Mouse (Mus musculus) monocyte, adult 5-6 weeks (primary cell): Measurements from ENCODE around the gene Dnph1. TPM values are rescaled to one million over a fixed set of nuclear protein-coding genes. Genes with fewer than 3 reads are reported as not detected.
A peak's percentile ranks its signal among the peaks of the same experiment; 100 is the strongest.
"Not testable (repeated sequence)": the region's sequence is repeated elsewhere in the genome, so short reads cannot be mapped to it uniquely, and the experiment has no call there.

Experiments used
- ATAC-seq: fragments of 153-309, 156-312 bp; replicated peaks from 2 replicates; pipeline ENCODE4 v1.8.0; 2017; ENCODE audit warnings: mild to moderate bottlenecking; ENCODE audit not compliant: low TSS enrichment, insufficient number of reproducible peaks, severe bottlenecking, poor library complexity, low FRiP score
- total RNA-seq: library from RNA; stranded (forward); fragments of 200-1000, 200-491, 200-594 nt; gene quantifications from 3 replicates; pipeline ENCODE4 v1.2.3, GENCODE M21; 2017

Dnph1 gene
- total RNA-seq, 1 experiment from 2014 or later = not detected

DNA sequence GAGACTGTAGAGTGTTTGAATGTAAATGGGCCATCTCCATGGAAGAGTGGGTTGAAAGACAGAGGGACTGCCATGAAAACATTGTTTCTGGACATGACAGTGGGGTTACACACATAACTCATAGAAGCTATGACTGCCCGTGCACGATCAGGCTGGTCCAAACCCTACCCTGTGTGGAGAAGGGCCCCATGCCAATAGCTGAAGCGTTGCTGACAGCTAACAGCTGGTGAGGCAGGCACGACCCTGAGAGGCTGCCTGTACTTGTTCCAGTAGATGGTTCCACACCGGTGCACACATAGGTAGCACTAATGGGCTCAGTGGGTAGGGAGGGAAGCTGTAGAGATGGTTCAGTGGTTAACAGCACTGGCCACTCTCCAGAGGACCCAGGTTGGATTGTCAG is 1.0 kb upstream of the Dnph1 start:
- no peak; the same call in 1 of the 2 replicates for ATAC-seq

DNA sequence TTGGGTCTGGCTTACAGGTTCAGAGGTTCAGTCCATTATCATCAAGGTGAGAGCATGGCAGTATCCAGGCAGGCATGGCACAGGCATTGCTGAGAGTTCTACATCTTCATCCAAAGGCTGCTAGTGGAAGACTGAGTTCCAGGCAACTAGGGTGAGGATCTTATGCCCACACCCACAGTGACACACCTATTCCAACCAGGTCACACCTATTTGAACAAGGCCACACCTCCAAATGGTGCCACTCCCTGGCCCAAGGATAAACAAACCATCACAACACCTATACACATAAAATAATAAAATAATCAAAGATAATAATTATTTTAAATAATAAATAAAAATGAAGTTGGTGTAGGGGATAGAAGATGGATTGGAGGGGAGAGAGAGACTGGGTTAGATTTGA is 430 bp upstream of the Dnph1 start:
- not testable (repeated sequence) for ATAC-seq

DNA sequence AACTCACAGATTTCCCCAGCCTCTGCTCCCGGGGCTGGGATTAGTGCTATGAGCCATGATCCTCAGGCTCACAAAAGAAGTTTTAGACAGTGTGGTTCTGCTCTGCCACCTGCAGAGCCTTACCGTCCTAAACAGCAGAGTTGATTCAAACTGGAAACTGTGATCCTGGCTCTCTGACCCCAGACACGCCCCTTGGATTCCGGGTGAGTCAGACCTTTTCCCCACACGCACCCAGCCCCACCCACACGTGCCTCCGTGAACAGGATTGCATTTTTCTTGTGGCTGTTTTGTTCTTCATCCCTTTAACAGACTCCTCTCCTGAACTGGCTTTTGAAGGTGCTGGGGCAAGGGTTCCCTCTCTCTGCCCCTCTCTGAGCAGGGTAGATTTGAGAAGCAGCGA is 1.4 kb downstream of the Dnph1 start:
- no peak for ATAC-seq

DNA sequence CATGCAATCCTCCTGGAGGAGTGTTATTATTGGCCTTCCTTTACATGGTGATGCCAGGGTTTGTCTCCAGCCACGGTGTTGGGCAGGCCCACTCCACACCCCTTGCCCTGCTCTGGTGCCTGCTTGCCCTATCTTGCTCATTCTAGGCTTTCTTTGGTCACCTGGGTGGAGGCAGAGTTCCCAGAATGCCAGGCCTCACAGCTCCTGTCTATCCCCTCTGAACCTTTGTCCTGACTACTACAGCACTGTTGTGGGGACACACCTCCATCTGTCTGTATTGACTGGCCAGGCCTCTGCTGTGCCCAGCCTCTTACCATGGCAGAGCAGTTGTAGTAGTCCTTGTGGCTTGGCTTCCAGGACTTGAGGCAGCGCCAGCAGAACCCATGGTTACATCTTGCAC is 6.3 kb downstream of the Dnph1 start:
- ATAC-seq = no peak

DNA sequence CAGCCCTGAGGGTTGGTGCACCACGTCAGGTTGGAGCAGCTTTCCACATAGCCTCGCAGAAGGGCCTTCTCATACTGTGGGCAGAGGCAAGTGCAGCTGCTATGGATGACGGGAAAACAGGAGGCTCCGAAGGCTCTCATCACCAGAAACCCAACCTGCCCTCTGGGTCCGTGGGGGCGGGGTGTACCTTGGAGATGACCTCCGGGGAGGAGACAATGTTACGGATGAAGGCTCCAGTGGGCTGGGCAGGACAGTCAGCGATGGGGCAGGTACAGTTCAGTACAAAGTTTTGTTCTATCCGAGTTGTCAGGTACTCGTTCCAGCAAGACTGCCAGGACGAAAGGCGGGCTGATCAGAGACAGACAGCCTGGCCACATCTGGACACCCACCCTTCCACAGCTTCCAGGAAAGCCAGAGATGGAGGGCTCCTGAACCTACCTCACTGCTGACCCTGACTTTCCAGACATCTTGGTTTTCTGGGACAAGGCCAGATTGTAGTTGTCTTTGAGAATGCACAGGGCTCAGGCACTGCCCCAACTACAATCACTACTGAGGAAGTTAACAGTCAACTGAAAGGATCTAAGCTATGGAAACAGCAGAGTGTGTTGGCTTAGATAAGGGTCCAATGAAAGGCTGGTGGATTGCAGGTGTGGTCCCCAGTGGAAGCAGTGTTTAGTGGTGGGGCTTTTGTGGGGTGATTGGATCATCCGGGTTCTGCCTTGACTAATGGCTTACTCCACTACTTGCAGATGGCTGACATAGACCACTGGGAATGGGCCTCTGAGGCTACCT is 7.5 kb downstream of the Dnph1 start:
- no peak for ATAC-seq

DNA sequence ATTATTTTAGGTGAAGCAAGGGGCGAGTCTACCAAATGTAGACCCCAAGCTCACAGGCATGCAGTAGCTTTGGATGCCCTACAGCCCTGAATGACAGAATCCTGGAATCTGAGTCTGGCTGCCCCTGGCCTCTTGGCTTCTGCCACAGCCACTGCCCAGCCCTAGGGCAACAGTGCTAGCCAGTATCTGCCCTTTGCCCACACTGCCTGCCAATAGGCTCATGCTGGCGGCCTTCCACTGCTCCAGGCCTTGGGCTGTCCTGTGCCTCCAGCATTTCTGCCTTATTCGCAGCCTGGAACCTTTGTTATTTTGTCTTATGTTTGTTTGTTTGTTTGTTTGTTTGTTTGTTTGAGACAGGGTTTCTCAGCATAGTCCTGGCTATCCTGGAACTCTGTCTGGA is 9.1 kb downstream of the Dnph1 start:
- no peak for ATAC-seq

DNA sequence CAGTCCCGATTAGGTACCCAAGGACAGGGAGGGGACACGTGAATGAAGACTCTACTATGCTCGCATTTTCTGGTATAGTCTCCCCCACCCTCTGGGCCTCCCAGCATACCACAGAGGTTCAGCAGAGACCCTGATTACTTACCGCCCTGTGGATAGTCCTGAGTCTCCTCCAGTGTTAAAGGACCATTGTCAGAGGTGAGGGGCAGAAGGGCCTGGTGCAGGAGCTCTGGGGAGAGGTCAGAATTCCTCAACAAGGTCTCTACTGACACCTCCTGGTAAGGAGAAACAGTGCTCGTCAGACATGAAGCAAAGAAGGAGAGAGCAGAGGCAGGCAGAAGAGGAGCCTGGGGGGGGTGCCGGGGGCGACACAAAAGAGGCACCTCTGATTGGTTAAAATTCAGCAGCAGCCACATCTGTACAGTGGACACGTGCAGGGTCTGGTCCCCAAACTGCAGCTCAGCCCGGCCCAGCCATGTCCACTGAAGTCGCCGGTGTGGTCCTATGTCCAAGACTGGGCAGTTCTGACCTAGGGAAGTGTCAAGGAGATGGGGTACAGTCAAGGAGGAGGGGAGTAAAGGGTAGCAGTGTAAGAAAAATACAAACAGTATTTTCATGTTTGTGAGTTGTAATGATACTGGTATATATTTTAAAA is 14.7 kb downstream of the Dnph1 start:
- no peak for ATAC-seq

DNA sequence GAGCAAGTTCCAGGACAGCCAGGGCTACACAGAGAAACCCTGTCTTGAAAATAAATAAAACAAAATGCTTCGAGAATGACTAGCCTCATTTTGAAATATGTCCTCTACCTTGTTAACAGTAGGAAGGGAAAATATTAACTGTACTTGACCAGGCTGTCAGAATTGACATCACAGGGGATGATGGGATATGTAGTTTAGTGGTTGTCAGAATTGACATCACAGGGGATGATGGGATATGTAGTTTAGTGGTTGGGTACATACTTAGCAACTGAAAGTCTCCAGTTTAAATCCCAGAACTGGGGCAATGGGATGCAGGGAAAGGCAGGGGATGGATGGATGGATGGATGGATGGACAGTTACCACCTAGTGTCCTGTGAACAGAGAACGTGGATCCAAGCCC is 16.8 kb downstream of the Dnph1 start:
- ATAC-seq = no peak

DNA sequence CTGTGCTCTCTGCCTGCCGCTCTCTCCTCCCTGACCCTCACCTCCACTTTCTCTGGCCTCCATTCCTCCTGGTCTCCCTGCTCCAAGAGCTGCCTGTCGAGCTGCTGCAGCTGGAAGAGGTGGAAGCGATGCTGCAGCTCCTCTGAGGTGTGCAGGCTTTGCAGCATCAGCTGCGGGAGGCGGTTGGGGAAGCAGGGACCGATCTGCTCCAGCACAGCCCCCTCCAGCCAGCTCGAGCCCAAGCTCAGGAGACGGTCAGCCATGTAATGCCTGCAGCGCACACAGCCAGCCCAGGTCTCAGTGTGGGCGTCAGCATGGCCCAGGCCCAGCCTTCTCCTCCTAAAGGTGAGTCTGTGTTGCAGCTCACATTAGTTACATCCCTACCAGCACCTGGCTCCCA is 23.5 kb downstream of the Dnph1 start:
- ATAC-seq = no peak

DNA sequence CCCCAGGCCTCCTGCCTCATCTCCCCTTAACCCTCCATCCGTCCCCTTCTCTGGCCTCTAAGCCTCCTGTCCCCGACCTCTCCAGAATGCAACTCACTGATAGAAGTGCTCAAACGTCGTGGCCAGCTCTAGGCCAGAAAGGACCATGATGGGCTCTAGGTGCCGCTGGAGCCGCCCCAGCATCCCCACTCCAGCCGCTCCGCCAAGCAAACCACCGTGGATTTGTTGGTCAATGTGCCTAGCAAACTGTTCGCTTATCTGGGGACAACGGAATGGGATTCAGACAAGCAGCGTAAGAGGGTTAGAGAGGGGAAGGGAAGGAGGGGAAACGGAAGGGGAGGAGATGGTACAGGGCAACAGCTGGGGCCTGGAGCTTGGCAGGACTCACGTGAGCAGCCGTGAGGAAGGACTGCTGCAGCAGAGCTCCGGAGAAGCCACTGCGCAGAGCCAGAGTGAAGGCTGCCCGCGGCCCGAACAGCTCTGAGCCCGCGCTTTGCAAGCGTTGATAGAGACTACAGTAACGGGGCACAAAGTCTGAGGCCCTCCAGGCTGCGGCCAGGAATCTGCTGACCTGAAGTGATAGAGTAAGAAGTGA is 24.0 kb downstream of the Dnph1 start:
- ATAC-seq = no peak

DNA sequence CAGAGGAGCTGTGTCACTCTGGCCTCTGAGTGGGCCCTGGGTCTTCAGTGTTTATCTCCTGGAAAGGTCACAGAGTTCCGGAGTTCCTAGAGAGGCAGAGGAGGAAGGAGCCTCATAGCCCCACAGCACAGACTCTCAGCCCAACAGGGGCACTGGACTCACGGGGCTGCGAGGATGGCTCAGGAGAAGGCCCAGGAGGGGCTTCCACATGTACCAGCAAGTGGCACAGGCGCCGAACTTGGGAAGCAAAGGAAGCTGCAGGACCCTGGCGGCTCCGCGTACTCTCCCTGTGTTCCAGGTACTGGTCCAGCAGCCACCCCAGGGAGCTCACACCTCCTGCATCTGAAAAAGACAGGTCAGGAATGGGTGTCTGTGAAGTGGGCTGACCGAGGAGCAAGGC is 24.7 kb downstream of the Dnph1 start:
- no peak for ATAC-seq

DNA sequence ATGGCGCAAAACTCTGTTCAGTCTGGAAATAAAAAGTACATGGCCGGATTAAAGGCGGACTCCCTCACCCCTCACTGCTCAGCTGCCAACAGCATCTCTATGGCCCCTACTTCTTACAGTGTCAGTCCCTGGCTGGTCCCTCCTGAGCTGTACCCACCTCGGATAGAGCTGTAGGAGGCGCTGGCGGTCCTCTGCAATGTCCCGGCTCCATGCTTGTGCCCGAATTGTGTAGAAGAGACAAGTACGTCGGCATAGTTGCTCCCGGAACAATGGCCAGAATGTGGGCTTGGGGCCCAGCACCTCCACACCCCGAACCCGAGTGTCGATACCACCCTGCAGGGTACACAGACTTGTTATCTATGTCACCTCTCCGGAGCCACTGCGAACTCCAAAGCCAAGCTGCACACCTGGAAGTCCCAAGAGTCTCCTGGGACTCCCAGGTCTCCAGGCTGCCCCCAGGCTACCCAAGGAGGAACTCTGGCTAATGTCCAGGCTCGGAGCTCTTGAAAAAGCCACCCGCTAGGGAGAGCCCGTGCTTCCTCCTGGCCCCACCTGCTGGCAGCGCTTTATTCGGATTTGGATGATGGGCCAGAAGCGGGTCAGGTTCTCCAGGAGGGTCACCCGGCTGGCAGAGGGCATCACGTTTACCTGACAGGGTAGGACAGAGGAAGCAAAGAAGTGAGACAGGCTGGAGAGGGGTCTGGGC is 25.6 kb downstream of the Dnph1 start:
- ATAC-seq = no peak

DNA sequence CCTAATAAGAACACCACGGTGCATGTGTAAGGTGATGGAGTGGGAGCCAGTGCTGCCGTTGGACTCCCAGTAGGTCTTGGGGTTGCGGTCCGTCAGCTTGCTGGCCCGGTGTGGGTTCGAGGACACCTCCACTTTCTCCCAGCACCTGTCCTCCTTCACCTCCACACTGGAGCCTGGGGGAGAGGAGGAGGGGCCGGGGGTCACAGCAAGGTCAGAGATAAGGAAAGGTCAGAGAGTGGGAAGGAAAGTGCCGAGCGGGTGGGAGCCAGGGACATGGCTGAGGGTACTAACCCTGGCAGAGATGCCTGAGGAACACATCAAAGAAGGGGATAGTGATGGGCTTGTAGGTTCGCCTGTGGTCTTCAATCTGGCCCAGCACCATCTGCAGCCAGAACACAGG is 28.6 kb downstream of the Dnph1 start:
- no peak for ATAC-seq

DNA sequence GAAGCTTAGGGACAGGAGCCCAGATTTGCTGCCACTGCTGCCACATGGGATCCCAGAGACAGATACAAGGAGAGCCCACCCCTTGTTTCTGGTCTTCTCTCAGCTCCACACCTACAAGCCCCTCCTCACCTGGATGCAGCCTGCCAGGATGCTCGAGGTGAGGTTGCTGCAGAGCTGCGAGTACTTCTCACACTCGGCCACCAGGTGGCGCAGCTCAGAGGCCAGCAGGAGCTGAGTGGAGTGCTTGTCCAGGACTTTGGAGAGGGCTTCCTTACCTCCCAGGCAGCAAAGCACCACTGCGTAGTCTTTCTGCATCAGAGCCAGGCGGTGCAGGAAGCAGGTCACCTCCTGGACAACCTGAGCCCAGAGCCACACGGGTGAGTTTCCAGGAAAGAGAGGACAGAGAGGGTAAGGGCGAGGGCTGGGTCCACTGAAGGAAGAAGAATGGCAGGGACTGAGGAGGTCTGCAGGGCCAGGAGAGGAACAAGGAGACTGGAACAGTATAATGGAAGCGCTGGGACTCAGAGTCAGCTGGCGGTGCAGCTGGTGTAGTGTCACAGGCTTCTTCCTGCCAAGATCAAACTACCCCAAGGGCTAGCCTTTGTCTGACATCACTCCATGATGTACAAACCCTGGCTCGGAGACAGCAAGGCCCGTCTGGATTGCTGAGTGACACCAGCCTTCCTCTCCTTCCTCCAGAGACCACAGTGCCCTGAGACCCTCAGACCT is 29.2 kb downstream of the Dnph1 start:
- ATAC-seq = 0 out of 2 replicates have a peak, but pooled peaks have one; percentile 66

DNA sequence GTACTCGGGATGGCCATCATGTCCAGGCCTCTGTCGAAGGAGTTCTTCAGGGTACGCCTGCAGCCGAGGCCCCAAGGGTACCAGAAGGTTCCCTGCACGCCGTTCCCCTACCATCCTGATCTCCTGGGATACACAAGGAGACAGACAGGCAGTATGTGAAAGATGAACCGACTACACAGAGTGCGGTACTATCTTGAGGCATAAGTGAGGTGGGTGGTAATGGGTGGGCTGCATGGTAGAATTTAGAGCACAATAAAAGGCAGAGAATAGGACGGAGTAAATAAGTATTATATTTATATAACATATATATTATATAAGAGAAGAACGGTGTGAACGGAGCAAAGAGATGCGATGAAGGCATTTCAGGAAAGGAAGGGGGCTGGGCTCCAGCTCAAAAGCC is 47.1 kb downstream of the Dnph1 start:
- no peak for ATAC-seq

DNA sequence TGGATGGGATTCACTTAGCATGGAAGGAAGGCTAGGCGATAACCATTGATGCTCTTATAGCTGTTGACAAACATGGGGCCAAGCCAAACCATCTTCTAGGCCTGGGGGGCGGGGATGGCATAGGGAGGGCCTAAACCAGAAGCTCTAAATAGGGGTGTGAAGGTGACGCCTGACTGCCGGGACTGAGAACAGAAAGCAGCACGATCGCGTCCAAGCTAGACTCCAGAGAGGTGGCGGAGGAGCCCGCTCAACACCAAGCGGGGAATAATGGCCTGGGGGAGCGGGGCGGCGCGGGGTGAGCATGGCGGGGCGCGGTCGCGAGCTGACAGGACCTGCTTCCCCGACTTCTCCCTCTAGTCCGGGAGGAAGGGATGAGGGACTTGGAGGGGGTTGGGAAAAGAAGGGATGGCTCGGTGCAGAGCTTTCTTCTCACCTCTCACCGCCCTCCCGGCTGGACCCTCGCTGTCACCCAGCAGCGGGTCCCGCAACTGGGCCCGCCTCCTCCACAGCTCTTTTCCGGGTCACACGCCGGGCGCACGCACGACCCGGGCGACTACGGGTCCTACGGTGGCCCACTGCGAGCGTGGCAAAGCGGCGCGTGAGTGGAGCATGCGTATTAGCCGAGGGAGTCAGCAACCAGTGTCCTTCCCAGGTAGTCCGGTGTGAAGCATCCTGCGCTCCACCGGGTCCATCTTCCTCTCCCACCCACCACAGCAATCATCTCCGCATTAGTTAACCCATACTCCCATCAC is 49.5 kb downstream of the Dnph1 start, which contains the start of gene Cul9:
TSS of gene Cul9 (minus strand) at position 576 of the 752 bp plus-strand sequence.
- ATAC-seq = 0 out of 2 replicates have a peak, but pooled peaks have one; percentile 41

DNA sequence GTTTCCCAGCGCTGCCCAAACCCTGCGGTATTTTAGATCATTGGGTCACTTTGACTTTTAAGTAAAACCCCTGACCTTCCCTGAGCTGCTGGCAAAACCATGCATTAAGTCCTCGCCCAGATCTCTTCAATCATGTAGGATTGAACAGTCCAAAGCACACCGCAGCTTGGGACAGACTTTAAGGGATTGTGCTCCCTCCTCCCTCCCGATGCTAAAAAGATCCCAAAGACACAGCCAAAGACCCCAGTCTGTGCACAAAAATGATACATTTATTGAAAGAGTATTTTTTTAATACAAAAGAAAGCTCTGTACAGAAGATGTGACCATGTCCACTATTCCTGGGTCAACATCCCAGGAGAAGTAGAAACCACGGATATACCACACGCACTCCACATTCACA is 50.1 kb downstream of the Dnph1 start:
- no peak for ATAC-seq

DNA sequence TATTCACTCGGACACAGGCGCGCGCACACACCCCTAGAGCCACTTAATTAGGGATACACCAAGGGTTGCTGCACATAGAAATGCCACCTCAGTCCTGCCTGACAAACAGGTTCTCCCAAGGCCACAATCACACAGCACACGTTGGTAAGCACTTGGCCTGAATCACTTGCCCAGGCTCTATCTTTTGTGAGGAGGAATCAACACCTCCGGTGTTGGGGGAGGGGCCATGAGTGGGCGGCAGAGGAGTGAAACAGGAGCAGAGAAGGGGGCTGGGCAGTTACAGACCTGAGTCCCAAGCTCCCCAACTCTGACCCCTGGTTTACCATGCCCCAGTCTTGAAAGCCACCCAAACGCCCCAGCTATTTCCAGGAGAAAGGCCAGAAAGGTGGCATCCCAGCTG is 50.5 kb downstream of the Dnph1 start:
- ATAC-seq = no peak
